ENCODE assay signal across 21 mouse cellular contexts in genomic region chr15:85383477-85383876, GRCm38 (mm10). TPM values are rescaled to one million over a fixed set of nuclear protein-coding genes. Genes with fewer than 3 reads are reported as not detected.
DNase-seq lines count a peak whose midpoint lies in the region; ATAC-seq and TF ChIP-seq lines count a peak whose summit lies in the region.
"Had no signal": no experiment of that assay in that cellular context is flagged by ENCODE, and none has a peak within 500 bp of the region (broad histone marks: within the 10 kb centered on the region; RNA-seq: fewer than 3 reads in every experiment).

No protein-coding gene starts in this region.

- TF ChIP-seq CTCF in kidney, postnatal 0 days (IDR thresholded peaks at IDR 0.05; ENCODE audit: low read depth), result 0 out of 2 replicates have a peak, but pooled peaks have one; percentile 4
- 0 out of 2 replicates have a peak, but pooled peaks have one; percentile 25 for TF ChIP-seq CTCF in lung, adult 2 months (IDR thresholded peaks at IDR 0.05; ENCODE audit: insufficient read depth, low read length)

- H3K27me3 ChIP-seq in forebrain, embryonic 10.5 days (ENCODE audit: poor library complexity, severe bottlenecking), result no peaks in the 10 kb centered on the region
- H3K27me3 ChIP-seq in forebrain, embryonic 14.5 days (replicated peaks; ENCODE audit: control insufficient read depth, insufficient read depth, low read length), result no peaks in the 10 kb centered on the region
- H3K27me3 ChIP-seq in kidney, postnatal 0 days (ENCODE audit: insufficient read depth, low read length), result no peaks in the 10 kb centered on the region
- H3K27me3 ChIP-seq in kidney, embryonic 15.5 days, result no peaks in the 10 kb centered on the region
- H3K27me3 ChIP-seq: embryonic facial prominence, embryonic 15.5 days; heart, embryonic 15.5 days; limb, embryonic 13.5 days had no signal

- no peak overlapping the region for H3K4me2 ChIP-seq in forebrain, embryonic 14.5 days (ENCODE audit: low read length)
- no peak overlapping the region for H3K4me2 ChIP-seq in kidney, postnatal 0 days (ENCODE audit: low read length)
- H3K4me2 ChIP-seq in kidney, embryonic 15.5 days, result no peak overlapping the region
- H3K4me2 ChIP-seq: embryonic facial prominence, embryonic 15.5 days; heart, embryonic 15.5 days; limb, embryonic 13.5 days had no signal

- TF ChIP-seq POLR2A in lung, adult 2 months (IDR thresholded peaks at IDR 0.05; ENCODE audit: borderline replicate concordance, extremely low read depth, low read depth, low read length), result peak; percentile 18; the same call in 1 of the 2 replicates

- H3K9ac ChIP-seq in forebrain, embryonic 14.5 days (ENCODE audit: low read length), result no peak overlapping the region
- H3K9ac ChIP-seq in kidney, postnatal 0 days (ENCODE audit: low read depth, low read length), result no peak overlapping the region
- no peak overlapping the region for H3K9ac ChIP-seq in kidney, embryonic 15.5 days
- H3K9ac ChIP-seq: embryonic facial prominence, embryonic 15.5 days; heart, embryonic 15.5 days; limb, embryonic 13.5 days; liver, embryonic 14.5 days had no signal

- H3K4me1 ChIP-seq in forebrain, embryonic 10.5 days, result peaks cover 20% of the 10 kb centered on the region
- no peaks in the 10 kb centered on the region for H3K4me1 ChIP-seq in forebrain, embryonic 14.5 days (ENCODE audit: control insufficient read depth, insufficient read depth, low read length)
- no peaks in the 10 kb centered on the region for H3K4me1 ChIP-seq in kidney, postnatal 0 days (replicated peaks; ENCODE audit: insufficient read depth, low read length)
- no peaks in the 10 kb centered on the region for H3K4me1 ChIP-seq in kidney, embryonic 15.5 days
- H3K4me1 ChIP-seq in lung, adult 2 months (ENCODE audit: control insufficient read depth, insufficient read depth, low read length), result peaks cover 3% of the 10 kb centered on the region; the same call in 1 of the 2 replicates
- H3K4me1 ChIP-seq: embryonic facial prominence, embryonic 15.5 days; limb, embryonic 13.5 days had no signal

- DNase-seq in forebrain, embryonic 10.5 days (ENCODE audit: extremely low spot score, low spot score), result no peak
- no peak for DNase-seq in forebrain, embryonic 14.5 days (ENCODE audit: low spot score)
- DNase-seq in kidney, postnatal 0 days (ENCODE audit: low spot score), result peak; percentile 11
- DNase-seq in lung, adult 2 months, result no peak
- peak; percentile 59 for DNase-seq in lung, postnatal 25 days (ENCODE audit: low spot score)
- DNase-seq in spleen, postnatal 36 days (ENCODE audit: low spot score in 2 of 2), result no peak
- DNase-seq in layer of hippocampus, adult 18-20 months (ENCODE audit: low spot score in 2 of 2), result no peak
- DNase-seq: adrenal gland, postnatal 25 days; cerebellum, adult 18-20 months; cerebellum, postnatal 25 days; right cerebral cortex, postnatal 25 days had no signal

- WGBS in forebrain, embryonic 10.5 days, result 91% methylated on average over 9 of the region's 9 CpGs
- WGBS in forebrain, embryonic 14.5 days, result 89% methylated on average over 9 of the region's 9 CpGs
- 61% methylated on average over 9 of the region's 9 CpGs for WGBS in kidney, postnatal 0 days
- WGBS in kidney, embryonic 15.5 days, result 72% methylated on average over 9 of the region's 9 CpGs
- 24% methylated on average over 9 of the region's 9 CpGs for WGBS in lung, adult 2 months

- no peak overlapping the region for H3K4me3 ChIP-seq in forebrain, embryonic 10.5 days
- no peak overlapping the region for H3K4me3 ChIP-seq in forebrain, embryonic 14.5 days (ENCODE audit: low read depth, low read length)
- H3K4me3 ChIP-seq in kidney, postnatal 0 days (replicated peaks; ENCODE audit: low read depth, low read length), result no peak overlapping the region
- no peak overlapping the region for H3K4me3 ChIP-seq in kidney, embryonic 15.5 days (replicated peaks)
- no peak overlapping the region for H3K4me3 ChIP-seq in lung, adult 2 months (replicated peaks; ENCODE audit: extremely low read depth, low read depth, low read length)
- H3K4me3 ChIP-seq: embryonic facial prominence, embryonic 15.5 days; heart, embryonic 15.5 days; limb, embryonic 13.5 days had no signal

- H3K9me3 ChIP-seq in forebrain, embryonic 10.5 days, result no peaks in the 10 kb centered on the region
- H3K9me3 ChIP-seq in forebrain, embryonic 14.5 days (replicated peaks; ENCODE audit: control insufficient read depth, low read length), result no peaks in the 10 kb centered on the region
- no peaks in the 10 kb centered on the region for H3K9me3 ChIP-seq in kidney, postnatal 0 days (replicated peaks; ENCODE audit: low read length)
- no peaks in the 10 kb centered on the region for H3K9me3 ChIP-seq in kidney, embryonic 15.5 days (replicated peaks)
- H3K9me3 ChIP-seq: embryonic facial prominence, embryonic 15.5 days; G1E; heart, embryonic 15.5 days; limb, embryonic 13.5 days had no signal

- 0 out of 2 replicates have a peak overlapping the region, but pooled peaks have one; percentile 27 for H3K27ac ChIP-seq in forebrain, embryonic 10.5 days
- H3K27ac ChIP-seq in forebrain, embryonic 14.5 days (ENCODE audit: low read depth, low read length), result no peak overlapping the region
- H3K27ac ChIP-seq in kidney, postnatal 0 days, result no peak overlapping the region
- H3K27ac ChIP-seq in kidney, embryonic 15.5 days, result no peak overlapping the region
- H3K27ac ChIP-seq: embryonic facial prominence, embryonic 15.5 days; heart, embryonic 15.5 days; limb, embryonic 13.5 days; liver, embryonic 14.5 days had no signal

- no peak for ATAC-seq in forebrain, embryonic 14.5 days
- no peak for ATAC-seq in kidney, postnatal 0 days (replicated peaks; ENCODE audit: low FRiP score, low read depth)
- no peak for ATAC-seq in kidney, embryonic 15.5 days (replicated peaks; ENCODE audit: low FRiP score)
- ATAC-seq: activated CD4-positive, CD25-positive, alpha-beta regulatory T cell, adult 4 months; hindbrain, embryonic 16.5 days; intestine, postnatal 0 days; midbrain, embryonic 16.5 days had no signal

- peaks cover 83% of the 10 kb centered on the region for H3K36me3 ChIP-seq in forebrain, embryonic 10.5 days (replicated peaks)
- peaks cover 45% of the 10 kb centered on the region for H3K36me3 ChIP-seq in forebrain, embryonic 14.5 days (ENCODE audit: control insufficient read depth, insufficient read depth, low read length)
- H3K36me3 ChIP-seq in kidney, postnatal 0 days (ENCODE audit: insufficient read depth, low read length), result peaks cover 24% of the 10 kb centered on the region; the same call in 1 of the 2 replicates
- peaks cover 67% of the 10 kb centered on the region for H3K36me3 ChIP-seq in kidney, embryonic 15.5 days

RNA-seq across cellular contexts. Expression of gene Atxn10, which starts 47.4 kb away (rescaled TPM):
- polyA plus RNA-seq in forebrain, embryonic 10.5 days (2016; fragmentation: Nextera tagmentation; extraction: Ambion mirVana), result 346 and 358 TPM in 2 replicates
- 516 and 535 TPM in 2 replicates for polyA plus RNA-seq in forebrain, embryonic 14.5 days (2014; fragmentation: Nextera tagmentation; extraction: Ambion mirVana)
- 215 and 237 TPM in 2 replicates for polyA plus RNA-seq in kidney, postnatal 0 days (2015; fragmentation: Nextera tagmentation; extraction: Ambion mirVana)
- 266 and 287 TPM in 2 replicates for polyA plus RNA-seq in kidney, embryonic 15.5 days (2015; fragmentation: Nextera tagmentation; extraction: Ambion mirVana)
- 116 and 131 TPM in 2 replicates for polyA plus RNA-seq in lung, adult 2 months (2012; rRNA removed)
- 100 to 1,000 TPM; 286 to 293 TPM for total RNA-seq in layer of hippocampus, adult 18-20 months (2021)

Comparison
In these comparisons a context has a peak if more than half of its experiments do, and no peak if none do; other contexts are left out.
1. DNase-seq: peak in kidney, postnatal 0 days (single experiment) and lung, postnatal 25 days (single experiment); none in forebrain, embryonic 10.5 days (single experiment), forebrain, embryonic 14.5 days (single experiment), lung, adult 2 months (single experiment), spleen, postnatal 36 days (0 of 2) and layer of hippocampus, adult 18-20 months (0 of 2).